Mouse (Mus musculus): ENCODE measurements around the gene Grid2ip.

Grid2ip gene

DNA sequence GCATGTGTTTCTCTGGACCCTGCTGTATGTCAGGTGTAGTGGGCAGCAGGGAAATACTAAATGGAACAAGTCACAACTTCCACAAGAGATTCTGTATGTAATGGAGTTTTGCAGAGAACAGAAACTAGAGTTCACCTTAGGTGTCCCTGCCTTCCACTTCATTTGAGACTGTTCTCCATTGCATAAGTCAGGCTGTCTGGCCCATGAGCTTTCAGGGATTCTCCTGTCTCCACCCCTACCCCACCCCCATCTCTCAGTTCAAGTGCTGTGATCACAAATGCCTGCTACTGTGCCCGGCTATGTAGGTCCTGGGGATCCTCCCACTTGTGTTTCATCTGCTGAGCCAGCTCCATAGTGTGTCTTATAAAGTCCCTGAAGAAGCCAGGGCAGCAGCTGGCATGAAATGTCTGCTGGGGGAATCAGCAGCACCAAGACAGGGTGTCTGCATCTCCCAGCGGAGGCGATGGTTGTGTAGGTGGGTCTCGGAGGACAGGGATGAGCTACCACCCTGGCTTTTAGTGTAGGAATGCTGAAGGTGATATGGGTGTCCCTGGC lies 53.8 kb downstream of the Grid2ip start:
- DNase-seq (ENCODE audit: low read depth): no peak

DNA sequence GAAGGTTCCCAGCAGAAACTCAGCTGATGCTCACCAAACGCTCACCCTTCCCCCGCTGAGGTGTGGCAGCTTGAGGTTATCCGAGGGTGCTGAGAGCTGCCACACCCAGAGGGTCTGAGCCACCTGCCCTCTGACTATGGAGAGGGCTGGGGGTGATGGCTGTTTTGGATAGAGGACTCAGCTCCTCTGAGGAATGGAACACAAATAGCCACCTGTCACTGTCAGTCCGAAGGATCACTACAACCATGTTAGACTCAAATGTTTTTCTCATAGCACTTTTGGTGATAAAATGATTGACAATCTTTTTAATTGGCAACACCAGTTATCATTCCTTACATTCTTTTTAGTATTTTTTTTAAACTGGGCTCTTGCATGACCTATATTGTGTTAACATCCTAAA lies 64.3 kb downstream of the Grid2ip start:
- DNase-seq (ENCODE audit: low read depth): no peak

DNA sequence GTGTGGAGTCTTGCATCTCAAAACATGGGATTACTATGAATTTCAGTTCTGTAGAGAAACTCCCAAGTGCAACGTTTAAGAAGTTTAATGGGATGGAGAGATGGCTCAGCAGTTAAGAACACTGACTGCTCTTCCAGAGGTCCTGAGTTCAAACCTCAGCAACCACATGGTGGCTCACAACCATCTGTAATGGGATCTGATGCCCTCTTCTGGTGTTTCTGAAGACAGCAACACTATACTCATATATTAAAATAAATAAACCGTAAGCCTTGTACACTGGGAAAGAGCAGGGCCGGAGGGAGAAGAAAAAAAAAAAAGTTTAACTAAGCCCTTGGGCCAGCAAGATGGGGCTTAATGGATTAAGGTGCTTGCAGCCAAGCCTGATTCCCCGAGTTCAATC lies 65.9 kb downstream of the Grid2ip start:
- no peak for DNase-seq (ENCODE audit: low read depth)

DNA sequence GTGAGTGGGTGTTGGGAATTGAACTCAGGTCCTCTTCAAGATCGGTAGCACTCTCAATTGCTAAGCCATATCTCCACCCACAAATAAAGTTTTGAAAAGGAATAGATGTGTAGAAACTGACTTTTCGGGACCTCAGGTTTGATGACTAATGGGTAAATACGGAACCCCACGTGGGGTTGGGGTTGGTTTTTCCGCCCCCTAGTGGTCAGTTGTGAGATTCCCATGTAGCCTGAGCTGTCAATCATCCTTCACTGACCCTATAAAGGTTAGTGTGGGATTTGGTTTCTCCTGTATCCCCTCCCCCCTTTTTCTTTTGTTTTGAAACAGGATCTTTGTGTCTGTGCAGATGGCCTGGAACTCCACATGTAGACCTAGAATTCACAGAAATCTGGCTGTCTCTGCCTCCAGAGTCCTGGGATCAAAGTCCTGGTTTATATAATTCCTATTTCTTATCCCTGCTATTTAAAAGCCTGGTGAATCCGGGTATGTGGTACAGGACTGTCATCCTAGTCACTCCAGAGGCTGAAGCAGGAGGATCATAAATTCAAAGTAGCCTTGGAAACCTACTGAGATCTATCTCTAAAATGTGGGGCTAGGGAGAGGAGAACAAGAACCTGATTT lies 66.9 kb downstream of the Grid2ip start:
- DNase-seq (ENCODE audit: low read depth): peak; percentile 46

DNA sequence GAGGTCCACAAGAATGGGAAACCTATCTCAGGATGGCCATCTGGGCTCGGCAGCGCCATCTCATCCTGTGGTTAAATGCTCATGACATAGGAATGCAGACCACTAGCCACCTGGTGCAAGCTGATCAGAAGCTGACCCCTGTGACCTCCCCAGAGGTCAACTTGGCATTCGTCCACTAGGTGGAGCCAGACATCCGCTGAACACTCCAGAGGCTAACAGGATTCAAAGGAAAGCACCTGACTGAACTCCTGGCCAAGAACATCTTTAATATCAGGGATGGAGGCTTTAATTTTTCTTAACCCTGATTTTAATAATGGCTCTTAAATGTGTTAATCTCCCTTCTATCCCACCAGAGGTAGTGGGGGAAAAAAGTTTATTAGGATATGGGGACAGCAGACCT lies 77.3 kb downstream of the Grid2ip start:
- peak; percentile 39 for DNase-seq (ENCODE audit: low read depth)

DNA sequence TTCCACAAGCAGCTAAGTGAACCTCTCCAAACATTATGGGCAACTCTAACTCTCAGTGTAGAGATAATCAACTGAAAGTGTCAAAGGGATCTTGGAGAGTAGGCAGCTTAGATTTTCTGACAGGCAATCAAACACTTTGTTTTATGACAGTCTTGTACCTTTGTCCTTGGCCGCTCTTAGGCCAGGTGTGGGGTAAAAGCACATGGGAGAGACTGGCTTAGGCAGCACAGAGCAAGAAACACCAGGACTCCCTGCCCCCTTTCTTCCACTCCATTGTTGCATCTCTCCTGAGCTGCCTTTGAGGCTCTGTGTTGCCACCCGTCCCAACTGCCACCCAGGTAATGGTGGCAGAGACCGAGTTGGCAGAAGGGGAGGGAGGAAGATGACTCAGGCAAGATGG lies 84.2 kb downstream of the Grid2ip start:
- no peak for DNase-seq (ENCODE audit: low read depth)

DNA sequence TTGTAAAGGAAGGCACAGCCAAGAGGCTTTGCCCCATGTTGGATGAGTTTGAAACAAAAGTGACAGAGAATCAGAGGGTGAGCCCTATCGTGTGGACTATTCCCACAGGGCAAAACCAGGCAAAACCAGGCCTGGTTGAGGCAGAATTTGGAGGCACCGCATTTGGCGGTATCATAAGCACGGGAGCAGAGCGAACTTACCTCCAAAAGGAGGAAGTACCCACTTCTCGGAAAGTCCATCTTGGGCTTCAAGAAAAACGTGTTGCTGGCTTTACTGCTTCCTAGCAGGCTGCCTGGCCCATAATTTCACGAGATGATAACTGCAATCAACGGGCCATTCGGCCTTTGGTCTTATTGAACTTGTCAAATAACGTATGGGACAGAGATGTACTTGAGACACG lies 84.6 kb downstream of the Grid2ip start:
- no peak for DNase-seq (ENCODE audit: low read depth)

Measured in fibroblast of lung, adult 2 months (primary cell).